Mouse (Mus musculus) MEL (cell line): ENCODE measurements around the gene Rpl35a.

Source experiments
- EP300 ChIP-seq, 2 experiments: IDR thresholded peaks; 2 replicates each; pipeline ENCODE4 v1.6.1; 2011; ENCODE audit warnings: improper control_type of control experiment in 2 of 2, low read length in 2 of 2, low read depth in 1 of 2, mild to moderate bottlenecking in 1 of 2
- GABPA ChIP-seq: IDR thresholded peaks from 2 replicates; pipeline ENCODE4 v1.6.1; 2012; ENCODE audit warnings: low read depth, mild to moderate bottlenecking, inconsistent platforms, low read length, improper control_type of control experiment, moderate library complexity
- MAZ ChIP-seq: IDR thresholded peaks from 2 replicates; pipeline ENCODE4 v1.6.1; 2012; ENCODE audit warnings: low read depth, mild to moderate bottlenecking, inconsistent platforms, low read length, improper control_type of control experiment
- MXI1 ChIP-seq: IDR thresholded peaks from 2 replicates; pipeline ENCODE4 v1.6.1; 2011; ENCODE audit warnings: mild to moderate bottlenecking, low read depth, low read length, improper control_type of control experiment

DNA sequence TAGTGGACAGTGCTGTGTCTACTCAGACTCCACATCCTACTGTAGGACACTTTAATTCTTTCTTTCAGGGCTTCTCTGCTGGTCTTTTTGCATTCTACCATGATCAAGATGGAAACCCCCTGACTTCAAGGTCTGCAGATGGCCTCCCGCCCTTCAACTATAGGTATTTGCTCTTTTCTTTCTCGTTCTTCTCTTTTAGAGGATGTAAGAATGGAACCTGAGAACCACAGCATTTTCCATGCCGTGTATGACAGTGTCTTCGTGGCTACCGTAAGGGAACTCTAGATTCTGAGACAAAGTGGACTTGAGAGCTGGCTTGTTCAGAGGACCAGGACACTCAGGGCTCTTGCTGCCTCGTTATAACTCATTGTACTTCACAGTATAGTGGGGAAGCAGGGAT lies 26.7 kb downstream of the Rpl35a start:
- TF ChIP-seq MXI1 (no peak), GABPA (no peak), EP300 (IDR thresholded peaks at IDR 0.05; ENCODE audit: low read depth in 1 of 2, low read length in 2 of 2) (no peak), MAZ (no peak)
